Mouse (Mus musculus) CD4-positive, CD25-positive, alpha-beta regulatory T cell, adult 2 months (primary cell): ENCODE results near the gene Borcs5.

ENCODE experiments used
- DNase-seq: peaks from one replicate; pipeline ENCODE4 v3.0.0-alpha.2; 2012; ENCODE audit warnings: low read depth, low spot score

Borcs5 gene

GRCm38 (mm10) chr6:134626564-134626963 is 12.7 kb upstream of the Borcs5 start:
- no peak for DNase-seq

- no peak for DNase-seq
These were observed 8.9 kb upstream of the Borcs5 start for GRCm38 (mm10) chr6:134630447-134630846.

GRCm38 (mm10) chr6:134631947-134632687 is 7.2 kb upstream of the Borcs5 start, which contains the start of gene Mansc1:
Gene Mansc1 (minus strand): TSS chr6:134632488.
- DNase-seq: peak; percentile 67

DNA sequence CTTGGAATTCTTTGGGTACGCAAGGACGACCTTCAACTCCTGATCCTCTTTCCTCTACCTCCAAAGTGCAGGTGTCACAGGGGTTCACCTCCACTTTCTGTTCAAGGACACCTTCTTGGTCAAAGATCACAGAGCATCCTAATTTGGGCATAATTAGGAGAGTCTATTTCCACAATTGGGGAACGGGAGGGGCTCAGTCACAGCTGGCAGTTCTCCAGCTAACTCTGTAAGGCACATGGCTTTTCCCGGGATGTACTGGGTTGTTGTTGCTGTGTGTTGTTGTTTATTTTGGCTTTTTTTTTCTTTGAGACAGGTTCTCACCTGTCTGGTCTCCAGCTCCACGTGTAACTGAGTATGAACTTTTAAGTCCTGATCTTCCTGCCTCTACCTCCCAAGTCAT is 6.6 kb upstream of the Borcs5 start:
- DNase-seq: no peak

DNA sequence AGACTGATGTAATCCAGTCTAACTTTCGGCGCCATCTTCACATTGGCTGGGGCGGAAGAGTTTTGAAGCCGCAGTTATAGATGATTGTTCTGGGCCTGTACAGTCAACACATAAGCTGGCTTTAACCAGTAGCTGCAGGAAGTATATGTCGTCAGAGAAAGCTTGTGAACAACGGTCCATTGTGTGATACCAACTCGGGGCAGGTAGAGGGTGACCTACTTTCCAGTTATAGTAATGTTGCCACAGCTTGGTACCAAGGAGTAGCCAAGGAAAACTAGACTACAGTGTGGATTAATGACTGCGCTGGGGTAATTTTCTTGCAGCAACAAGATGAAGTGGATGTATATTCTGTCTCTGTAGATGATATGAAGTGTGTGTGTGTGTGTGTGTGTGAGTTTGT is 5.8 kb upstream of the Borcs5 start:
- no peak for DNase-seq

DNA sequence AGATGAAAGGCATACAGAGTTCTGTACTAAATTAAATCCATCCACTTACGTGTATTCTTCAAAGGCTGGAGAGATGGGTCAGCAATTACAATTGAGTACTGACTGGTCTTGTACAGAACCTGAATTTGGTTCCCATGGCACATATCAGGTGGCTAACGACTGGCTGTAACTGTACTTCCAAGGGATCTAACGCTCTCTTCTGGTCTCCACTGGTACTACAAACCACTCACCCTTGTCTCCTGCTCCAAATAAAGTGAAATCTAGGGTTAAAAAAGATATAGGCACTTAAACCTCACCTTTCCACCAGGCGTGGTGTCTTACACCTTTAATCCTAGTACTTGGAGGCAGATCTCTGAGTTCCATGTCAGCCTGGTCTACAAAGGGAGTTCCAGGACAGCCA is 2.8 kb upstream of the Borcs5 start:
- no peak for DNase-seq

DNA sequence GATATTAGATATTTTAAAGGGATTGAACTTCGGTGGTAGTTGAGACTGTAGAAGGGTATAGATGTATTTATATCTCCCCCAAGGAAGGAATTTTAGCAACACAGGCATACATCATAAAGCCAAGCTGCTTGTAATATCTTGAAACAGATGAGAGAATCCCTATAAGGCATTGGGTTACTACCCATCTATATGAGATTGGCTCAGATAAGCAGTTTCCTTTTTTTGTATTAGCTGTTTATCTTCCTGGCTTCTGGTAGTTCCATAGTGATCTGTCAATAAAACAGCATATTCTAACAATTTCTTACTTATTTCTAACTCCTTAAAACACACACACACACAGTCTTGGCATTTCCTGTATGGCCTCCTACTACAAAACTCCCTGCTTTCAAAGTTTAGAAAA is 590 bp downstream of the Borcs5 start:
- DNase-seq: no peak

- DNase-seq: peak; percentile 97
These were observed 1.5 kb downstream of the Borcs5 start for GRCm38 (mm10) chr6:134640485-134641475.

GRCm38 (mm10) chr6:134641738-134642446 is 2.6 kb downstream of the Borcs5 start:
- no peak for DNase-seq

GRCm38 (mm10) chr6:134643296-134643695 is 4.0 kb downstream of the Borcs5 start:
- DNase-seq: peak; percentile 41

DNA sequence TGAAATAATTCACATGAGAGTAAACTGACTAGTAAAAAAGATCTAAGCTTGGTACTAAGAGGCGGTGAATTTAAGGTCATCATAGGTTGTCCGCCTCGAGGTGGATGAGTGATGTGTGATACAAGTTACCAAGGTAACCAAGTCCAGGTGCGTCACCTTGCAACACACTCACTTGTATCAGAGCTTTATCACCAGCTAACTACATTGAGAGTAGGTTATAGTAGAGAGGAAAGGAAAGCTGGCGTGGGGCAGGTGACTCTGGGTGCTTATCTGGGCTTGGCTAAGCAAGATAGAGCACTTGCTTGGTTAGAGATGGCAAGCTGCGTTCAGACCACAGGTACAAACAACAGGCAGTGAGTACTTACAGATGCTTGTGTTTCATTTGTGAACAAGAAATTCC is 7.5 kb downstream of the Borcs5 start:
- peak; percentile 12 for DNase-seq

GRCm38 (mm10) chr6:134647621-134648020 is 8.3 kb downstream of the Borcs5 start:
- peak; percentile 42 for DNase-seq

DNA sequence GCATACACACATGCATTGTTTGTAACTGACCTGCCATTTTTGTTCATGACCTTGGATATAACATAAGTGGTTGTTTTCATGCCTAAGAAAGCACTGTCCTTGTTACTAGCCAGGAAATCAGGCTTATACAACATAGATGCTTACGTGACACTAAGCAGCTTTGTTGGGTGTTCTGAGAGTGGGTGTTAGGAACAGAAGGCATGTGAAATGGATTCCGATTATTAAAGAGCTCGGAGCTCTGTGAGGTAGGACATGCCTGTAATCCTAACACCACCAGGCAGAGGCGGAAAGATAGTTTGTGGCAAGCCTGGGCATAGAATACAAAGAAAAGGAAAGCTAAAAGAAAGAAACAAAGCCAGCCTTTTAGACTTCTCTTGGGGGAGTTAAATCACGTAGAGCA is 9.0 kb downstream of the Borcs5 start:
- no peak for DNase-seq

DNA sequence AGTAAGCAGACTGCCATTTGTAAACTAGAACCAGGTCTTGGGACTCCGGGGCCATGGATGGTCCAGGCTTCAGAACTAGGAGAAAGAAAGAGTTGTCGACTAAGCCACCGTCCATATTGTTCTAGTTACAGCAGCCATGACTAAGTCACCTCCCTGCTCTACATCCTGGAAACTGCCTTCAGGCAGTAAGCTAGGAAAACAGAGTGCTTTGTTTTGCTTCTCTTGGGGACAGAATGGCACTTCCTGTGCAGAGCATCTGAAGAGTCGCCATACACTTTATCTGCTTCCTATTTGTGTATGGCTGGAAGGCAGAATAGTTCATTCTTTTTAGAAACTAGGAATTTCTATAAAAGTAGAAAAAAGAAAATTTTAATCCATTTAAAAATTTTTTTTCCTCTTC is 17.2 kb downstream of the Borcs5 start:
- DNase-seq: no peak

DNA sequence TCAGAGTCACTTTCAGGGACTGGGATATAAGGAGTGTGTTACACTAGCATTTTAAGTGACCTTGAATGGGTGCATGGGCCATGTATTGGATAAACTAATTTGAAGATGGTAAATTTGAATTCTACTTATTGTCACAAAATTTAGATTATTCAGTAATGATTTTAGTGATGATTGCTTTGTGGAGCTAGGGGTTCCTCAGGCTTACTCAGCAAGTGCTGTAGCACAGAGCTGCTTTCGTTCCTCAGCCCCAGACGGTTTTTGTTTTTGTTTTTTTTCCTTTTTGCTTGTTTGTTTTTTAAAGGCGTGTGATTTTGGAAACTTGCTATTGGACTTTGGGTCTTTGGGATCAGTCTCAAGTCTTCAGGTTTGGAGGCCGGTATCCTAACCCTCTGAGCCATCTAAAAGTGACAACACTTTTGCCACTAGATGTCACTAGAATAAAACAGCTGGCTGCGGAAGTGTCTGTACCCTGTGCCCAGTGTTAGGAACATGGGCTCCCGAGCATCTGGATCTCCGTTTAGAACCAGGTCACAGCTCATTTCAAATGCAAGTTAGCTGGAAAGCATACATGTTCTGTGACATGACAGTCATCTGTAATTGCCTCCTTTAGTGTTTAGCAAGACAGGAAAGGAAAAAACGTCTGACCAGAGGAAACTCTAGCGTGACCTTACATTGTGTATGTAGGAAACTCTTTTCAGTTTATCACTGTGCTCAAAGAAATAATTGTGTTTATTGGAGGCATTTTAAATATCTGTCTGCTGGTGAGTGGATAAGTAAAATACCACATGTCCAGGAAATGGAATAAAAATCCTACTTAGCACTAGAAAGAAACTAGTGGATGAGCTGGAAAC is 20.0 kb downstream of the Borcs5 start:
- peak; percentile 77 for DNase-seq

- DNase-seq: no peak
These were observed 21.6 kb downstream of the Borcs5 start for GRCm38 (mm10) chr6:134660714-134661406.

GRCm38 (mm10) chr6:134664573-134664972 is 25.3 kb downstream of the Borcs5 start:
- no peak for DNase-seq

DNA sequence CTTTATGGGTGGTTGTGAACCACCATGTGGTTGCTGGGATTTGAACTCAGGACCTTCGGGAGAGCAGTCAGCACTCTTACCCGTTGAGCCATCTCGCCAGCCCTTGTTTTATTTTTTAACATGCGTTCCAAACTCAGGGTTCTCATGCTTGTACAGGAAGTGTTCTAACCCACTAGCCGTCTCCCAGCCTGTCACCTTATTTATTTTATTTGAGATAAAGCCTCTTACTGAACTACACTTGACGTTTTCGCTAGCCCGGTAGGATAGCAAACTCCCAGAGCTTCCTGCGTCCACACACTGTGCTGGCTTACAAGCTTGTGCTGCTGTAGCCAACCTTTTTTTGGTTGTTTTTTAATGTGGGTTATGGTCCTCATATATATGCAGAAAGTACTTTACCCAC is 26.5 kb downstream of the Borcs5 start:
- DNase-seq: no peak

GRCm38 (mm10) chr6:134668519-134668918 is 29.2 kb downstream of the Borcs5 start:
- no peak for DNase-seq

DNA sequence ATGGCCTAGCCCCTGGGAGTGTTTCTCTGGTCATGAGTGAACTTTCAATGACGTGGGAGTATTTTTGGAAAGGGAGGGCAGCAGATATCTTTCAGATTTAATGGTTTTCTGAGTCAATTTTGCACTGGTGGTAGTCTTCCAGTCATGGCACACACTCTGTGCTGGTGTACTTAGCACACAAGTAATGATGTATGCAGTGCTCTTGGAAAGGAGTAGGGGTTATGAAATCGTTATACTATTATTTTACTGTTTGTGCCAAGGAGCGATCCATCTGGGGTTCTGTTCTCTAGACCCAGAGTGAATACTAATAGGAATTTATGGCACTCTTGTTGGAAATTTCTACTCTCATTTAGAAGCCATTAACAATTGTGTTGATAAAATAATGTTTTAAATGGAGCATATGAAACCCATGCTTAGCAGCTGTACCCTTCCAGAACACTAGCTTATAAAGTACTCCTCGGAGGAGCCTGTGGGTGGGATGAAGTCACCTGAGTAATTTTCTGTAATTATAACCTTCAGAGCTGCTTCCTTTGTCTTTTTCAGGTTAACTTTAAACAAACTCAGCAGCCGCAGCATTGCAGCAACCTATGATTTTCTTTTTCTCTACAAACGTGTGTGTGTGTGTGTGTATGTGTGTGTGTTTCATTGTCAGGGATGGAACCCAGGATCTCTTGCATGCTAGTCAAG is 30.0 kb downstream of the Borcs5 start:
- DNase-seq: no peak
